Mouse (Mus musculus): Measurements from ENCODE around the gene Map4.

- no peak for TF ChIP-seq POLR2A (IDR thresholded peaks at IDR 0.05; ENCODE audit: borderline replicate concordance, extremely low read depth, insufficient read depth, insufficient read length, poor library complexity, severe bottlenecking)
- TF ChIP-seq CTCF (IDR thresholded peaks at IDR 0.05; ENCODE audit: borderline replicate concordance, extremely low read depth, insufficient read depth, insufficient read length): no peak
These were observed 24.0 kb upstream of the Map4 start for GRCm38 (mm10) chr9:109907300-109907699.
